Mouse (Mus musculus) lung, adult 18-20 months (tissue): ENCODE measurements at regions not wholly inside any gene's neighbourhood (a gene's known extent, or its start where the extent isn't known, plus 50 kb on each side); places are given as distances from the start of the nearest gene placed in this dataset.

ENCODE experiments used
- DNase-seq, 2 experiments: peaks; one replicate each; pipeline ENCODE4 v3.0.0; 2022; ENCODE audit warnings: mixed read lengths in 2 of 2

- no peak for DNase-seq
These were observed 238.6 kb downstream of the Nedd1 start for GRCm38 (mm10) chr10:92483592-92483991.

DNA sequence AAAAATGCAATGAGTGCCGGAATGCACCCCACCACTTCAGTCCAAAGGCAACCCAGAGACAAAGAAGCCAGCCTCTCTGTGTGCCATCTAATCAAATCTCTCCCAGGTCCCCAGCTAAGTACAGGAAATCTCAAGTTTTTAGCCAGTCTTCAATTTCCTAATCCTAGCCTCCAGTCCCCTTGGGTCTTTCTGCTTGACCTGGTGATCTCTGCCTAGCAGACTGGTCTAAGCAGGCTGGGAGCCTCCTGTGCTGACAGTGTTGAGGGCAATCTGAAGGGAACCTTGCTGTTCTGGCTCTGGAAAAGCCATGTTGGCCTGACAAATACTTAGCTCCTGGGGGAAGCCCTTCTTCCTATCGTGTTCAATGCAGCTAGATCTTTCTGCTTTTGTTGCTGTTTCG, 248.9 kb downstream of the Nedd1 start:
- no peak for DNase-seq

DNA sequence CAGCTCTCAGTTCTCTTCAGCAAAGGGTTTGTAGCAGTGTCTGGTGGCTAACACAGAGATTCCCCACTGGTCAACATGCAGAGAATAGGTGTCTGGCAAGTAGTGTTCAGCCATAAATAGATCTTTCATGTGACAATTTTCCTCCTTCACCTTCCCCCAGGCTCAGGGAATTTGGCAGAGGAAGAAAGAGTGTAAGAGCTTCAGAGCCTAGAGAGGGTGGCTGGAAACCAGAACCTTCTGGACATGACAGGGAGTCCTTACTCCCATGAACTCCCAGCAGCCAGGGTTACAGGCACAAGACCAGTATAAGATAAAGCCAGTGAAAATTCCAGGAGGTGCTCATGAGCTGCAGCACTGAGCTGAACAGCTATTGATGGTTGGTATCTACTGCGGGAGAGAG, 251.1 kb downstream of the Nedd1 start:
- no peak for DNase-seq

DNA sequence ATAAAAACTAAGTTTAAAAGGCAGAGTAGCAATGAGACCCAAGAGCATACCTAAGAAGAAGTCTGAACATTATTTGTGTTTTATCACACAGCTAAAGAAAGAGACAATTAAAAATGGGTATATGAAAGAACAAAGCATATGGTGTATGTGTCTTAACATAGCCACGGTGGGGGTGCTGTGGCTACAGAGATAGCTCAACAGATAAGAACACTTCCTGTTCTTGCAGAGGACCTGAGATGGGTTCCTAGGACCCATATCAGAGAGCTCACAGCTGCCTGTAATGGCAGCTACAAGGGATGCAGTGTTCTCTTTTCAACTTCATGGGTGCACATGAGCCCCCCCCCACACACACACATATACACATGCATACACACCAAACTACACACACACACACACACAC, 267.0 kb downstream of the Nedd1 start:
- DNase-seq, result no peak

DNA sequence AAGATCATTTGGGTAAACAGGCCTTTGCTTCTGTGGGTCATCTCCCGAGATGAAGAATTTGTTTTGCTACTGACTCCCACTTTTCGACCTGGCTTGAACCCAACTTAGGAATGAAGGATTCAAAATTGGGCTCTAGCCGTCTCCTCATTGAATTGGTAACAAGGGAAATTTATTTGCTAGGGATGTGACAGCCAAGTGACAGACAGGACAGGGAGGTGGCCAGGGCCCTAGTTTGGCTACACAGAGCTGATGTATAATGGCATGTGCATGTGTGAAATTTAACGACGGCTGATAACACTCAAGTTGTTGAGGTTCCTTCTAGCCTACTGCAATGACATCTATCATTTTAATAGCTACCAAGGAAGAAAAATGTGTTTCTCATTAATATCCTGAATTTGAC, 268.7 kb downstream of the Nedd1 start:
- no peak for DNase-seq

DNA sequence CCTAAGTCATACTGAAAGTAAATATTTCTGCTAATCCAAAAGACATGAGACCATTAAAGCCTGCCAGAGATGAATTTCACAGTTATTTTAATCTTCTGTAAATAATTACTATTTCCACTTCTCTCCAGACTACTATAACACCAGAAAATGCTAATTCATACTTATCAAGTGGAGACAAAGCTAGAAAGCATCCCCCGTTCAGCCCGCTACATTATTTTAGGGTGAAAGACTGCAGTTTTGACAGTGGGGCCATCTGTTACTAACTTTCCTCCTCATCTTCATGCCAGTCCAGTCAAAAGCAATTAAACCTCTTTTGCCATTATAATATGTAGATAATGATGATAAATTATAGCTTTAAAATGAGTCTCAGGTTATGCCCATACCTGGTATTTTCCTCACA, 276.3 kb downstream of the Nedd1 start:
- no peak for DNase-seq

GRCm38 (mm10) chr10:92438621-92439394, 283.4 kb downstream of the Nedd1 start:
- no peak for DNase-seq

DNA sequence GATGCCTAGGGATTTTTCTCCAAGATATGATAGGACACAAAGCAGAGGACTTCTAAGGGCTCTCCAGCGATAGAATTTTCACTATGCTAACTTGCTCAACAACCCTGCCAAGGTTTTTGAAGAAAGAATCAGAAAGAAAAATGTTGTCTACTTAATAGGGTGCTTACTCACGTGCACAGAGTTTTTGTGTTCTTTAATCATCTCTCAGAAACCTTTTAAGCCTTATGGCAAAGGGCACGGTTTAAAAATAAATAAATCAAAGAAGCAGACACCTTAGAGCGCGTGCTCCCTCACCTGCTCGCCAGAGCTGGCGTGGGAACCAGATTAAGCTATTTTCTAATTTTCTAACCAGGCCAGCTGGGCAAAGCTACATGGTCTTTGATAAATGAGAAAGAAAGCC, 293.0 kb downstream of the Nedd1 start:
- no peak for DNase-seq

- no peak for DNase-seq
These were observed 294.2 kb downstream of the Nedd1 start for GRCm38 (mm10) chr10:92428026-92428425.

- no peak for DNase-seq
These were observed 295.8 kb downstream of the Nedd1 start for GRCm38 (mm10) chr10:92426443-92426842.

DNA sequence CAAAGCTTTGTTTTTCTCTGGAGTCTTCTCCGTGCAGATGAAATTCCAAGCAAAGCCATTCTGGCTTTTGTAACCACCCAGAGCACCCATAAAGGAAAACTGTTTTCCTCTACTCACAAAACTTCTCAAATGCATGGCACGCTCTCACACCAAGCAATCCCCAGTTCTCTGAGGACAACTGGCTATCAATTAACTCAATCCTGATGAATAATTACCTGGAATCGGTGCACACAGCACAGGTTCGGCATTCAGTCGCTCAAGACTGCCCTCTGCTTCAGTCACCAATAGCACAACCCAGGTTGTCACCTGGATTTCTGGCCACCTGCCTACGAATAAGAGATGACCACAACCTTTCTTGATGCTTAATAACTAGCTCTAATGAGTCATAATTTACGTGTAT, 309.5 kb downstream of the Nedd1 start:
- DNase-seq, result no peak

DNA sequence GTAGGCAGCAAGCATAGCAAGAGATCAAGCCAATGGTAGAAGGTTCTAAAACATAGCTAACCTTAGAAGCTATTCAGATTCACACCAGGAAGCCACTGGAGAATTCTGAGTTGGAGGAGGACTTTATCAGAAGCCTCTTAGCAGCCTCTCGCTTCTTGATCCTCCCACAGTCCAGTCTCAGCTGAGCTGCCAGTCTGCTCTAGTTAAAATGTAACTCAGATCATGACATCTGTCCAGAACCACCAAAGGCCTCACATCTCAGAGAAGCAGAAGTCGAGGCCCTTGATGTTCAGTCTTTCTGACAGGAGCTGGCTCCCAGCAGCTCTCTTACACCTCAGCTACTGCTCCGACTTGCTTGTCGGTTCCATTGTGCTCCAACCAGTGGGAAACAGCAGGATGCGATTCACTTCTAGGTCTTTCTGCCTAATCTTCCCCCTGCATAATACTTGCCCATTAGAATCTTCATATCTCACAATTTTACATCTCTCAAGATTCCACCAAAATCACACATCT, 311.4 kb downstream of the Nedd1 start:
- no peak for DNase-seq

GRCm38 (mm10) chr10:92404697-92405293, 317.4 kb downstream of the Nedd1 start:
- no peak for DNase-seq

DNA sequence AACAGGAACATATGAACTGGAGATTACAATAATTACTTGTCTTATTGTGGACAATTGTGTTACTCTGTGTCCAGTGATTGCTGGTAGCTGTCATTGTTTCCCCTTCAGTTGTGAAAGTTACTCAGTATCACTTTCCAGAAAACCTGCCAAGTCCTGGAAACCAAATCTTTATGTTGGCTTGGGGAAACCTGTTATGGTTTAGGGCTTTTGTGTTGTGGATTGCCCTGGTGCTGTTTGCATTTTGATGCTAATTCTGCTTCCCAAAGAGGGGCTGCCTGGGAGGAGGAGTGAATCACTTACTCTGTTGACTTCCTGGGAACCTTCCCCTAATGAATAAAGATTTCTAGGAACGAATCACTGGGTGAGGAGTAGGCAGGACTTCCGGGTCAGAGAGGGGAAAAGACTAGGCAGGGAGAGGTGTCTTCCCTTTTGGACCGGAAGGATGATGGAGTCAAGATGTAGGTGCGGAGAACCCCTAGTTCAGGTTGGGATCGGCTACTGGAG, 321.6 kb downstream of the Nedd1 start:
- no peak for DNase-seq

- no peak for DNase-seq
These were observed 333.0 kb downstream of the Nedd1 start for GRCm38 (mm10) chr10:92389176-92389732.

- DNase-seq, result no peak
These were observed 355.1 kb downstream of the Nedd1 start for GRCm38 (mm10) chr10:92367126-92367525.

DNA sequence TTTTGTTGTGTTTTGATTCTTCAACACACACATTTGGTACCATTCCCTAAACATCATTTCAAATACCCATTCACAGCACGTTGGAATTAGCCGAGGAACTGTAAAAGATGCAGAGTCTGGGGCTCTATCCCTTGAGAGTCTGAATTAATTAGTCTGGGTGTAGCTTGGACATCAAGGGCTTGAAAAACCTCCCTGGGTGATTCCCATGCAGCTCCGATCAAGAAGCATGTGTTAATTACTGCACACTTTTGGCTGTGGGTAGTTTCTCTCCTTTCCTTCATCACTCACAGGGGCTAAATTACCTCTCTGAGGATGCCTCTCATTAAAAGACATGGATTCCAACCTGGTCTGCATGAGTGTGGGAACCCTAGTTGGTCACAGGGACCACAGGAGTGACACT, 365.5 kb downstream of the Nedd1 start:
- DNase-seq, result no peak

DNA sequence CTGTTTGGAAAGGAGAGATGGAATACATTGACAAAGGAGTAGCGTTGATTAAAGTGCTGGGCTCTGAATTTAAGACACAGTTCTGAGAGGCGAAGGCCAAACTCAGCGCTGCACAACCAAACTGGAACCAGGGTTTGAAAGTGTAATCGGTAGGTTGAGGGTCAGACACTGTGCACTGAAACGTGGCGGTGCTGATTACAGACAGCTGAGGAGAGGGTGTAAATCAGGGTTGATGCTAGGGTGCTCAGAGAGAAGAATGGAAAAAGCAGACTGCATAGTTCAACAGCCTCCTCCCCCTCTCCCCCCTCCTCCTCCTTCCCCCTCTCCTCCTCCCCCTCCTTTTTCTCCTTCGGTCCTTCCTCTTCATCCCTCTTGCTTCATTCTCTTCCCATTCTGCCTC, 373.2 kb downstream of the Nedd1 start:
- DNase-seq, result no peak

- DNase-seq, result no peak
These were observed 374.1 kb downstream of the Nedd1 start for GRCm38 (mm10) chr10:92347960-92348675.

- DNase-seq, result no peak
These were observed 382.5 kb downstream of the Nedd1 start for GRCm38 (mm10) chr10:92339671-92340070.

- DNase-seq, result no peak
These were observed 385.3 kb downstream of the Nedd1 start for GRCm38 (mm10) chr10:92336949-92337348.

DNA sequence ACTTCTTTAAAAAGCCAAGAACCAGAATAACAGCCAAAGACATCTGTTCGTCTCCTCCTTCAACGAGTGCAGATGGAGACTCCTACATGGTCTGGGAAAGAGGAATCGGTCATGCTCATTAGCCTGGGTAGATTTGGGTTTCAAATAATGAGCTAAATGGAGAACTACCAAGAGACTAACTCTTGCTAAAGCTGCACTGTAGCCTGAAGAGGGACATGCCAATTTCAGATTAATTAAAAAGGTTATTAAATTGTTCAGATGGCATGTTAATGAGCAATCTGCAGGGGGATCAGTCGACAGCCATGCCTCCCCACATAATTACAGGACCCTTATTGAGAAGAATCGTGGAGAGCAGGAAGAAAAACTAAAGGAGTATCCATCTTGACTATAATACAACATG, 386.1 kb downstream of the Nedd1 start:
- DNase-seq, result no peak

DNA sequence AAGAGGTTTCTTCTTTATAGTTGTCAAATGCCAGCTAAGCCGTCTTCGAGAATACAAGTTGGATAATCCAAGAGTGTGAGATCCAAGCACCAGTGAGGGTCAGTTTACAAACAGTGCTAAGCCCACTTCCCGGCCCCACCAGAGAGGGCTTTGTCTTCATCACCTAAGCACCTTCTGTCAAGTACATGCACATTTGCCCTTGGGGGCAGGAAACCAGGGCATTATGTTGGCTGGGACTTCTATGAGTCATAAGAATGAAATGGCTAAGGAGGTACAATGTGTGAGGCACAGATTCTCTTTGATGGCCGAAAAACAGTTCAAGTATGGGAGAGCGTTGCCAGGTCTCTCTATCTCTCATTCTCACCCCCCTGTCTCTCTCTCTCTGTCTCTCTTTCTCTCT, 387.1 kb downstream of the Nedd1 start:
- no peak for DNase-seq
